Mouse (Mus musculus) ovary, postnatal 36 days (tissue): ENCODE measurements at regions not wholly inside any gene's neighbourhood (a gene's known extent, or its start where the extent isn't known, plus 50 kb on each side); places are given as distances from the start of the nearest gene placed in this dataset.
"Not testable (repeated sequence)": the region's sequence is repeated elsewhere in the genome, so short reads cannot be mapped to it uniquely, and the experiment has no call there.

Experiments
- DNase-seq: peaks from one replicate; pipeline ENCODE4 v3.0.0; 2022; ENCODE audit warnings: low spot score, mixed read lengths

GRCm38 (mm10) chr5:91892338-91892737 lies 70.5 kb downstream of the Rchy1 start:
- DNase-seq = no peak

- no peak for DNase-seq
Observed at GRCm38 (mm10) chr5:91881771-91882170, 81.1 kb downstream of the Rchy1 start.

- DNase-seq = no peak
Observed at GRCm38 (mm10) chr5:91880231-91880630, 82.6 kb downstream of the Rchy1 start.

GRCm38 (mm10) chr5:91878627-91879026 lies 84.2 kb downstream of the Rchy1 start:
- no peak for DNase-seq

GRCm38 (mm10) chr5:91876682-91877031 lies 86.2 kb downstream of the Rchy1 start:
- no peak for DNase-seq

- DNase-seq = no peak
Observed at GRCm38 (mm10) chr5:91875875-91876681, 86.8 kb downstream of the Rchy1 start.

- no peak for DNase-seq
Observed at GRCm38 (mm10) chr5:91872816-91873215, 90.1 kb downstream of the Rchy1 start.

GRCm38 (mm10) chr5:91869791-91870190 lies 93.1 kb downstream of the Rchy1 start:
- DNase-seq = no peak

GRCm38 (mm10) chr5:91866184-91866583 lies 96.7 kb downstream of the Rchy1 start:
- DNase-seq = no peak

- no peak for DNase-seq
Observed at GRCm38 (mm10) chr5:91865365-91865764, 97.5 kb downstream of the Rchy1 start.

GRCm38 (mm10) chr5:91862843-91863242 lies 100.0 kb downstream of the Rchy1 start:
- no peak for DNase-seq

- DNase-seq = no peak
Observed at GRCm38 (mm10) chr5:91862243-91862642, 100.6 kb downstream of the Rchy1 start.

- peak; percentile 5 for DNase-seq
Observed at GRCm38 (mm10) chr5:91861440-91862187, 101.3 kb downstream of the Rchy1 start.

- DNase-seq = no peak
Observed at GRCm38 (mm10) chr5:91860489-91860888, 102.4 kb downstream of the Rchy1 start.

- no peak for DNase-seq
Observed at GRCm38 (mm10) chr5:91852330-91852729, 110.5 kb downstream of the Rchy1 start.

GRCm38 (mm10) chr5:91850862-91851569 lies 111.9 kb downstream of the Rchy1 start:
- not testable (repeated sequence) for DNase-seq

- DNase-seq = no peak
Observed at GRCm38 (mm10) chr5:91850440-91850839, 112.4 kb downstream of the Rchy1 start.

- no peak for DNase-seq
Observed at GRCm38 (mm10) chr5:91849533-91849932, 113.3 kb downstream of the Rchy1 start.

GRCm38 (mm10) chr5:91849114-91849513 lies 113.8 kb downstream of the Rchy1 start:
- no peak for DNase-seq

- no peak for DNase-seq
Observed at GRCm38 (mm10) chr5:91848528-91848927, 114.3 kb downstream of the Rchy1 start.

GRCm38 (mm10) chr5:91843044-91843443 lies 119.8 kb downstream of the Rchy1 start:
- no peak for DNase-seq

- DNase-seq = no peak
Observed at GRCm38 (mm10) chr5:91841066-91841465, 121.8 kb downstream of the Rchy1 start.

- no peak for DNase-seq
Observed at GRCm38 (mm10) chr5:91828481-91828880, 134.4 kb downstream of the Rchy1 start.
